Mouse (Mus musculus) bone marrow, adult 2 months (tissue): ENCODE measurements around the gene Rbl2.

Experiments used
- CTCF ChIP-seq: fragments of 200-500 bp; IDR thresholded peaks from 2 replicates; pipeline ENCODE4 v1.5.1; 2011; ENCODE audit warnings: low read length, control low read depth; ENCODE audit not compliant: control insufficient read depth, insufficient read depth
- POLR2A ChIP-seq: fragments of 200-500 bp; IDR thresholded peaks from 2 replicates; pipeline ENCODE4 v1.6.1; 2011; ENCODE audit warnings: low read depth, mild to moderate bottlenecking, control low read depth, low read length, borderline replicate concordance; ENCODE audit not compliant: control insufficient read depth

DNA sequence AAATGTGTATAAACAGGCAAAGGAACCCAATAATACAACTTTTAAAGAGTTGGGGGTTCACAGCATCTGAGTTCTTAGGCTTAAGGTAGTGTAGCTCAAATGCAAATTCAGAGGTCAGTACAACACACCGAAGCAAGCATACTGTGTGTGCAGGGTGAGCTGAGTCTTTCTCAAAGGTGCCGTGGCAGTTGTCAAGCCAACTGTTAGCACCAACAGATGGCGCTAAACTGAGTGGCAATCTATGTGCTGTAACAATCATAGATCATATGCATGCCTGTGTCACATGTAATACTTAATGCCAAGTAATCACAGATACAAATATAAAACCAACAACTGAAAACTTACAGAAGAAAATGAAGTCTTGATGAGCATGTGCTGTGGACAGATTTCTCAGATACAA is 48.3 kb downstream of the Rbl2 start:
- TF ChIP-seq CTCF: peak; percentile 46; the same call in 1 of the 2 replicates
- no peak for TF ChIP-seq POLR2A
